Mouse (Mus musculus) neutrophil, adult 83 days (primary cell): ENCODE results near the gene Col6a4. TPM values are rescaled to one million over a fixed set of nuclear protein-coding genes. Genes with fewer than 3 reads are reported as not detected.

Source experiments
- total RNA-seq, 2 experiments: library from RNA; stranded (reverse); gene quantifications; one replicate each; pipeline ENCODE4 v1.2.4; 2023

The Col6a4 gene
- total RNA-seq, result not detected

GRCm38 (mm10) chr9:106096683-106097082 lies at the start of gene Col6a4:
Col6a4 (minus strand) TSS chr9:106096783.

GRCm38 (mm10) chr9:105960533-105960932 lies 136.1 kb downstream of the Col6a4 start, which contains the start of gene Col6a5:
Col6a5 (minus strand) TSS chr9:105960643.

Other genes with a start within 250 kb of the Col6a4 start
- under 1 TPM; 0.04 to 0.31 TPM for gene Col6a5, start 136.1 kb downstream of the Col6a4 start, total RNA-seq
- 1 to 10 TPM; 1.2 to 2.4 TPM for gene Glyctk, start 61.4 kb upstream of the Col6a4 start, total RNA-seq
- 10 to 100 TPM; 57.7 to 62.3 TPM for gene Wdr82, start 74.1 kb upstream of the Col6a4 start, total RNA-seq
- 100 to 1,000 TPM; 132 to 139 TPM for gene Ppm1m, start 103.0 kb upstream of the Col6a4 start, total RNA-seq
- 100 to 1,000 TPM; 166 to 171 TPM for gene Twf2, start 106.3 kb upstream of the Col6a4 start, total RNA-seq
- gene Tlr9, start 125.8 kb upstream of the Col6a4 start, total RNA-seq, result 10 to 100 TPM; 14.7 to 15.4 TPM
- gene Alas1, start 151.9 kb upstream of the Col6a4 start, total RNA-seq, result 100 to 1,000 TPM; 215 to 220 TPM
- 10 to 100 TPM; 17.3 to 17.5 TPM for gene Poc1a, start 184.3 kb upstream of the Col6a4 start, total RNA-seq